20 mouse cellular contexts compared by ENCODE assay signal in genomic region chr17:71870232-71870621, GRCm38 (mm10).
A peak's percentile ranks its signal among the peaks of the same experiment; 100 is the strongest.
DNase-seq lines count a peak whose midpoint lies in the region; ATAC-seq lines count a peak whose summit lies in the region.
"Had no signal": no experiment of that assay in that cellular context is flagged by ENCODE, and none has a peak within 500 bp of the region (broad histone marks: within the 10 kb centered on the region; RNA-seq: fewer than 3 reads in every experiment).

No protein-coding gene starts in this region.

- H3K4me3 ChIP-seq in forebrain, embryonic 14.5 days (ENCODE audit: low read depth, low read length), result no peak overlapping the region
- no peak overlapping the region for H3K4me3 ChIP-seq in forebrain, embryonic 10.5 days
- no peak overlapping the region for H3K4me3 ChIP-seq in intestine, embryonic 14.5 days (ENCODE audit: low read depth, low read length)
- no peak overlapping the region for H3K4me3 ChIP-seq in intestine, embryonic 15.5 days (replicated peaks)
- no peak overlapping the region for H3K4me3 ChIP-seq in neural tube, embryonic 12.5 days
- H3K4me3 ChIP-seq in neural tube, embryonic 15.5 days (replicated peaks), result no peak overlapping the region

- DNase-seq in forebrain, embryonic 14.5 days (ENCODE audit: low spot score), result peak; percentile 7
- DNase-seq in forebrain, embryonic 10.5 days (ENCODE audit: extremely low spot score, low spot score), result no peak
- DNase-seq in intestine, embryonic 14.5 days (ENCODE audit: low spot score), result no peak
- DNase-seq in gastrocnemius, adult 8-10 months (ENCODE audit: low spot score in 2 of 2), result no peak
- DNase-seq: cerebellum, adult 11-12 months; cerebellum, adult 9-11 months; gastrocnemius, postnatal 14 days; kidney, adult 8-10 months; layer of hippocampus, adult 9-11 months; spleen, adult 18-20 months; thymus, adult 2 months; thymus, postnatal 36 days had no signal

- H3K27ac ChIP-seq in forebrain, embryonic 14.5 days (ENCODE audit: low read depth, low read length), result no peak overlapping the region
- no peak overlapping the region for H3K27ac ChIP-seq in forebrain, embryonic 10.5 days
- no peak overlapping the region for H3K27ac ChIP-seq in intestine, embryonic 14.5 days (ENCODE audit: low read depth)
- no peak overlapping the region for H3K27ac ChIP-seq in intestine, embryonic 15.5 days
- H3K27ac ChIP-seq in neural tube, embryonic 12.5 days, result no peak overlapping the region
- no peak overlapping the region for H3K27ac ChIP-seq in neural tube, embryonic 15.5 days (replicated peaks)
- H3K27ac ChIP-seq: embryonic facial prominence, embryonic 12.5 days; liver, embryonic 15.5 days; lung, embryonic 15.5 days; midbrain, embryonic 12.5 days had no signal

- no peaks in the 10 kb centered on the region for H3K9me3 ChIP-seq in forebrain, embryonic 14.5 days (replicated peaks; ENCODE audit: control insufficient read depth, low read length)
- H3K9me3 ChIP-seq in forebrain, embryonic 10.5 days, result no peaks in the 10 kb centered on the region
- no peaks in the 10 kb centered on the region for H3K9me3 ChIP-seq in intestine, embryonic 14.5 days (ENCODE audit: control insufficient read depth, low read length)
- no peaks in the 10 kb centered on the region for H3K9me3 ChIP-seq in intestine, embryonic 15.5 days
- no peaks in the 10 kb centered on the region for H3K9me3 ChIP-seq in neural tube, embryonic 12.5 days
- H3K9me3 ChIP-seq in neural tube, embryonic 15.5 days (replicated peaks), result no peaks in the 10 kb centered on the region
- H3K9me3 ChIP-seq: embryonic facial prominence, embryonic 12.5 days; heart, embryonic 10.5 days; liver, embryonic 15.5 days; lung, embryonic 15.5 days; midbrain, embryonic 12.5 days had no signal

- H3K4me2 ChIP-seq in forebrain, embryonic 14.5 days (ENCODE audit: low read length), result no peak overlapping the region
- no peak overlapping the region for H3K4me2 ChIP-seq in intestine, embryonic 14.5 days (ENCODE audit: low read length)
- no peak overlapping the region for H3K4me2 ChIP-seq in intestine, embryonic 15.5 days (replicated peaks)
- 0 out of 2 replicates have a peak overlapping the region, but pooled peaks have one; percentile 90 for H3K4me2 ChIP-seq in neural tube, embryonic 12.5 days (replicated peaks)
- no peak overlapping the region; the same call in 1 of the 2 replicates for H3K4me2 ChIP-seq in neural tube, embryonic 15.5 days

- no peaks in the 10 kb centered on the region for H3K27me3 ChIP-seq in forebrain, embryonic 14.5 days (replicated peaks; ENCODE audit: control insufficient read depth, insufficient read depth, low read length)
- H3K27me3 ChIP-seq in forebrain, embryonic 10.5 days (ENCODE audit: poor library complexity, severe bottlenecking), result peaks cover 21% of the 10 kb centered on the region
- 0 out of 2 replicates have a peak, but pooled peaks cover 2% of the 10 kb centered on the region for H3K27me3 ChIP-seq in intestine, embryonic 14.5 days (replicated peaks; ENCODE audit: control insufficient read depth, insufficient read depth, low read length)
- peaks cover 2% of the 10 kb centered on the region for H3K27me3 ChIP-seq in intestine, embryonic 15.5 days (replicated peaks)
- H3K27me3 ChIP-seq in neural tube, embryonic 12.5 days (replicated peaks), result no peaks in the 10 kb centered on the region; the same call in 1 of the 2 replicates
- no peaks in the 10 kb centered on the region for H3K27me3 ChIP-seq in neural tube, embryonic 15.5 days (replicated peaks)
- H3K27me3 ChIP-seq: lung, embryonic 15.5 days; midbrain, embryonic 12.5 days had no signal

- no peaks in the 10 kb centered on the region for H3K4me1 ChIP-seq in forebrain, embryonic 14.5 days (ENCODE audit: control insufficient read depth, insufficient read depth, low read length)
- peaks cover 13% of the 10 kb centered on the region for H3K4me1 ChIP-seq in forebrain, embryonic 10.5 days
- no peaks in the 10 kb centered on the region for H3K4me1 ChIP-seq in intestine, embryonic 14.5 days (replicated peaks; ENCODE audit: control insufficient read depth, insufficient read depth, low read length)
- peaks cover 3% of the 10 kb centered on the region; the same call in 1 of the 2 replicates for H3K4me1 ChIP-seq in intestine, embryonic 15.5 days (replicated peaks)
- peaks cover 7% of the 10 kb centered on the region for H3K4me1 ChIP-seq in neural tube, embryonic 12.5 days
- peaks cover 18% of the 10 kb centered on the region for H3K4me1 ChIP-seq in neural tube, embryonic 15.5 days
- H3K4me1 ChIP-seq: embryonic facial prominence, embryonic 12.5 days; liver, embryonic 15.5 days; lung, embryonic 15.5 days had no signal

- 90% methylated on average over 8 of the region's 8 CpGs for WGBS in forebrain, embryonic 14.5 days
- WGBS in forebrain, embryonic 10.5 days, result 93% methylated on average over 8 of the region's 8 CpGs
- 85% methylated on average over 8 of the region's 8 CpGs for WGBS in intestine, embryonic 14.5 days
- 82% methylated on average over 8 of the region's 8 CpGs for WGBS in intestine, embryonic 15.5 days
- 86% methylated on average over 8 of the region's 8 CpGs for WGBS in neural tube, embryonic 12.5 days
- WGBS in neural tube, embryonic 15.5 days, result 90% methylated on average over 8 of the region's 8 CpGs

- no peak for ATAC-seq in forebrain, embryonic 14.5 days
- 0 out of 2 replicates have a peak, but pooled peaks have one; percentile 19 for ATAC-seq in intestine, embryonic 14.5 days (replicated peaks; ENCODE audit: low FRiP score, low TSS enrichment, low read depth)
- no peak for ATAC-seq in intestine, embryonic 15.5 days
- ATAC-seq in neural tube, embryonic 12.5 days (ENCODE audit: low FRiP score, low read depth), result no peak
- ATAC-seq in neural tube, embryonic 15.5 days (ENCODE audit: low FRiP score), result no peak

- no peak overlapping the region for H3K9ac ChIP-seq in forebrain, embryonic 14.5 days (ENCODE audit: low read length)
- no peak overlapping the region for H3K9ac ChIP-seq in intestine, embryonic 14.5 days (ENCODE audit: low read length)
- no peak overlapping the region for H3K9ac ChIP-seq in intestine, embryonic 15.5 days
- no peak overlapping the region for H3K9ac ChIP-seq in neural tube, embryonic 12.5 days
- H3K9ac ChIP-seq in neural tube, embryonic 15.5 days (replicated peaks), result no peak overlapping the region
- H3K9ac ChIP-seq: liver, embryonic 15.5 days had no signal

- H3K36me3 ChIP-seq in forebrain, embryonic 14.5 days (ENCODE audit: control insufficient read depth, insufficient read depth, low read length), result no peaks in the 10 kb centered on the region
- no peaks in the 10 kb centered on the region for H3K36me3 ChIP-seq in forebrain, embryonic 10.5 days (replicated peaks)
- H3K36me3 ChIP-seq in intestine, embryonic 14.5 days (ENCODE audit: control insufficient read depth, insufficient read depth, low read length), result no peaks in the 10 kb centered on the region
- no peaks in the 10 kb centered on the region for H3K36me3 ChIP-seq in intestine, embryonic 15.5 days
- H3K36me3 ChIP-seq in neural tube, embryonic 12.5 days, result no peaks in the 10 kb centered on the region
- no peaks in the 10 kb centered on the region for H3K36me3 ChIP-seq in neural tube, embryonic 15.5 days
- H3K36me3 ChIP-seq: embryonic facial prominence, embryonic 12.5 days; heart, embryonic 10.5 days; liver, embryonic 15.5 days; lung, embryonic 15.5 days; midbrain, embryonic 12.5 days had no signal
